15 mouse cellular contexts compared by ENCODE assay signal in the genomic region with DNA sequence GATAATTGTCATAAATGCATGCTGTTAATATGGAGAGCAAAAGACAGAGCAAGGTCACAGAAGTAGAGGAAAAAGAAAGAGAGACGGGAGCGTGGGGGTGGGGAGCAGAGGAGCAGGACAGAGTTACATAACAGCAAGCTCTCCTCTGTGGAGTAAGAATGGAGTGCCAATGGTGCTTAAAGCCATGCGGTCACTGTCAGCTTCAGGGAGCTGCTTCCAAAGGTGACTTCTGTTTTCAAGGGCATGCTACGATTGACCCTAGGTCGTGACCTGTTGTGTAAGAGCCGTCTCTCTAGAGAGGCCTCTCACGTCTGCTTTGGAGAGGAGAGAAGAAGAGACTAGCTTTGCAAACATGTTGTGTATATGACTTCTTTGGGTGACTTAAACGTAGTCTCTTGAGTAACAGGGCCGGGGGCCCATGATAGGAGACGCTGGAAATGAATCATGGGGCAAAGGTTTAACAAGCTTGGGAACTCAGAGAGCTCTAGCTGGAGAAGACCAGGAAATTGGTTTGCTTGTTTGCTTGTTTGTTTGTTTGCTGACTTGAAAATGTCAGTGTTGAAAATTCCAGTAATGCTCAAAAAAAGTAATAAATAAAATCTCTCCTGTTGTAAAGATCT.
DNase-seq lines count a peak whose midpoint lies in the region; ATAC-seq and TF ChIP-seq lines count a peak whose summit lies in the region.
"Had no signal": no experiment of that assay in that cellular context is flagged by ENCODE, and none has a peak within 500 bp of the region (broad histone marks: within the 10 kb centered on the region; RNA-seq: fewer than 3 reads in every experiment).

No protein-coding gene starts in this region.

- H3K4me1 ChIP-seq in heart, embryonic 10.5 days, result peaks cover 54% of the 10 kb centered on the region
- H3K4me1 ChIP-seq in lung, adult 2 months (ENCODE audit: control insufficient read depth, insufficient read depth, low read length), result peaks cover 15% of the 10 kb centered on the region
- H3K4me1 ChIP-seq in liver, embryonic 14.5 days (replicated peaks; ENCODE audit: control insufficient read depth in 2 of 2, insufficient read depth in 2 of 2, low read length in 1 of 2), result peaks cover 3 to 38% of the 10 kb centered on the region in 2 experiments; a peak in 2 of 4 replicates
- H3K4me1 ChIP-seq in midbrain, postnatal 0 days (ENCODE audit: insufficient read depth, low read length), result 0 out of 2 replicates have a peak, but pooled peaks cover 5% of the 10 kb centered on the region

- H3K27me3 ChIP-seq in heart, embryonic 10.5 days (ENCODE audit: insufficient read depth, poor library complexity, severe bottlenecking), result no peaks in the 10 kb centered on the region
- no peaks in the 10 kb centered on the region for H3K27me3 ChIP-seq in liver, embryonic 14.5 days (ENCODE audit: control insufficient read depth, insufficient read depth, low read length)
- H3K27me3 ChIP-seq in midbrain, postnatal 0 days (ENCODE audit: insufficient read depth, low read length), result no peaks in the 10 kb centered on the region
- H3K27me3 ChIP-seq: limb, embryonic 12.5 days had no signal

- no peak overlapping the region for H3K4me2 ChIP-seq in liver, embryonic 14.5 days (ENCODE audit: low read depth)
- H3K4me2 ChIP-seq in midbrain, postnatal 0 days (ENCODE audit: low read depth, low read length, poor library complexity, severe bottlenecking), result no peak overlapping the region
- H3K4me2 ChIP-seq: limb, embryonic 12.5 days had no signal

- H3K27ac ChIP-seq in heart, embryonic 10.5 days, result peak overlapping the region; percentile 7; the same call in 1 of the 2 replicates
- H3K27ac ChIP-seq in liver, embryonic 14.5 days, result peak overlapping the region; percentile 12; the same call in 1 of the 2 replicates
- H3K27ac ChIP-seq in midbrain, postnatal 0 days (ENCODE audit: low read depth, low read length), result no peak overlapping the region
- H3K27ac ChIP-seq: forebrain, embryonic 10.5 days; gastrocnemius, adult 2 months; limb, embryonic 12.5 days; midbrain, embryonic 10.5 days had no signal

- no peak overlapping the region for H3K9ac ChIP-seq in liver, embryonic 14.5 days (replicated peaks)
- no peak overlapping the region for H3K9ac ChIP-seq in midbrain, postnatal 0 days (replicated peaks; ENCODE audit: low read length, poor library complexity, severe bottlenecking)
- H3K9ac ChIP-seq: limb, embryonic 12.5 days had no signal

- 71% methylated on average over 10 of the region's 10 CpGs for WGBS in heart, embryonic 10.5 days
- WGBS in lung, adult 2 months, result 64% methylated on average over 10 of the region's 10 CpGs
- WGBS in liver, embryonic 14.5 days (ENCODE audit: insufficient replicate concordance), result 64% methylated on average over 10 of the region's 10 CpGs
- 78% methylated on average over 10 of the region's 10 CpGs for WGBS in midbrain, postnatal 0 days

- no peak for TF ChIP-seq EP300 in liver, embryonic 14.5 days (IDR thresholded peaks at IDR 0.05; ENCODE audit: low read depth)

- no peak for TF ChIP-seq POLR2A in lung, adult 2 months (IDR thresholded peaks at IDR 0.05; ENCODE audit: borderline replicate concordance, extremely low read depth, low read depth, low read length)

- H3K9me3 ChIP-seq in heart, embryonic 10.5 days, result no peaks in the 10 kb centered on the region
- no peaks in the 10 kb centered on the region for H3K9me3 ChIP-seq in liver, embryonic 14.5 days (ENCODE audit: control insufficient read depth, low read length)
- H3K9me3 ChIP-seq in midbrain, postnatal 0 days (ENCODE audit: low read length), result no peaks in the 10 kb centered on the region
- H3K9me3 ChIP-seq: forebrain, embryonic 10.5 days; limb, embryonic 12.5 days; midbrain, embryonic 10.5 days had no signal

- no peak for DNase-seq in heart, embryonic 10.5 days (ENCODE audit: low spot score)
- no peak for DNase-seq in heart, adult 18-20 months
- peak; percentile 40 for DNase-seq in lung, adult 2 months
- DNase-seq in lung, postnatal 10 days, result no peak
- no peak for DNase-seq in liver, embryonic 14.5 days (ENCODE audit: low read depth in 3 of 3, low spot score in 3 of 3)
- no peak for DNase-seq in retina, postnatal 1 day
- no peak for DNase-seq in urinary bladder, postnatal 4 days (ENCODE audit: low spot score in 2 of 2)
- no peak for DNase-seq in midbrain, postnatal 0 days (ENCODE audit: low spot score)
- DNase-seq: cerebellum, adult 18-20 months; gastrocnemius, adult 2 months; heart, postnatal 10 days; thymus, postnatal 14 days had no signal

- no peak for TF ChIP-seq CTCF in lung, adult 2 months (IDR thresholded peaks at IDR 0.05; ENCODE audit: insufficient read depth, low read length)
- TF ChIP-seq CTCF in liver, embryonic 14.5 days (IDR thresholded peaks at IDR 0.05; ENCODE audit: low read depth), result no peak
- TF ChIP-seq CTCF in midbrain, postnatal 0 days (IDR thresholded peaks at IDR 0.05), result no peak

- H3K4me3 ChIP-seq in heart, embryonic 10.5 days, result no peak overlapping the region
- H3K4me3 ChIP-seq in lung, adult 2 months (replicated peaks; ENCODE audit: extremely low read depth, low read depth, low read length), result no peak overlapping the region
- H3K4me3 ChIP-seq in liver, embryonic 14.5 days (ENCODE audit: insufficient read depth in 1 of 2, low read depth in 2 of 2, low read length in 2 of 2), result no peak overlapping the region
- H3K4me3 ChIP-seq in midbrain, postnatal 0 days (ENCODE audit: low read depth, low read length), result no peak overlapping the region
- H3K4me3 ChIP-seq: forebrain, embryonic 10.5 days; gastrocnemius, adult 2 months; limb, embryonic 12.5 days; midbrain, embryonic 10.5 days had no signal

- H3K36me3 ChIP-seq in heart, embryonic 10.5 days, result no peaks in the 10 kb centered on the region
- H3K36me3 ChIP-seq in liver, embryonic 14.5 days (replicated peaks; ENCODE audit: control insufficient read depth, insufficient read depth, low read depth), result no peaks in the 10 kb centered on the region
- H3K36me3 ChIP-seq in midbrain, postnatal 0 days (ENCODE audit: insufficient read depth, low read length), result no peaks in the 10 kb centered on the region
- H3K36me3 ChIP-seq: forebrain, embryonic 10.5 days; limb, embryonic 12.5 days; midbrain, embryonic 10.5 days had no signal

- peak; percentile 51 for ATAC-seq in liver, embryonic 14.5 days (ENCODE audit: insufficient read depth)
- no peak for ATAC-seq in midbrain, postnatal 0 days (ENCODE audit: low FRiP score)
